Comparison of ENCODE assay signal across 24 mouse cellular contexts in genomic region chr12:108400951-108401350, GRCm38 (mm10). TPM values are rescaled to one million over a fixed set of nuclear protein-coding genes. Genes with fewer than 3 reads are reported as not detected.
DNase-seq lines count a peak whose midpoint lies in the region; TF ChIP-seq lines count a peak whose summit lies in the region.
"Had no signal": no experiment of that assay in that cellular context is flagged by ENCODE, and none has a peak within 500 bp of the region (broad histone marks: within the 10 kb centered on the region; RNA-seq: fewer than 3 reads in every experiment).

No protein-coding gene starts in this region.

- DNase-seq in cerebellum, postnatal 10 days = peak; percentile 71 to 73
- DNase-seq in cerebellum, adult 2 months = no peak
- peak; percentile 42 for DNase-seq in gastrocnemius, adult 2 months
- no peak for DNase-seq in gastrocnemius, postnatal 25 days
- peak; percentile 27 for DNase-seq in left cerebral cortex, postnatal 4 days
- no peak for DNase-seq in left cerebral cortex, postnatal 25 days (ENCODE audit: low spot score in 2 of 2)
- DNase-seq: adrenal gland, postnatal 10 days; B cell, adult 2 months; cerebellum, adult 11-12 months; cerebellum, adult 9-10 months; cerebellum, postnatal 36 days; gastrocnemius, postnatal 10 days; heart, adult 18-20 months; heart, postnatal 14 days; heart, postnatal 4 days; kidney, adult 11 months; kidney, adult 8-10 months had no signal

- no peak overlapping the region for H3K4me3 ChIP-seq in cerebellum, adult 2 months (replicated peaks; ENCODE audit: insufficient read depth, low read depth, low read length)
- H3K4me3 ChIP-seq in gastrocnemius, adult 2 months = no peak overlapping the region
- H3K4me3 ChIP-seq: heart, embryonic 12.5 days; heart, embryonic 15.5 days; hindbrain, embryonic 13.5 days; intestine, embryonic 15.5 days had no signal

- peaks cover 21% of the 10 kb centered on the region for H3K4me1 ChIP-seq in cerebellum, adult 2 months (ENCODE audit: control insufficient read depth, insufficient read depth, low read length)

- 32% methylated on average over 8 of the region's 8 CpGs for WGBS in cerebellum, adult 2 months

- no peak overlapping the region for H3K27ac ChIP-seq in cerebellum, adult 2 months (ENCODE audit: insufficient read depth, low read length)
- H3K27ac ChIP-seq in gastrocnemius, adult 2 months = peak overlapping the region; percentile 38; the same call in 1 of the 2 replicates
- H3K27ac ChIP-seq: heart, embryonic 15.5 days; hindbrain, embryonic 13.5 days; intestine, embryonic 15.5 days had no signal

- TF ChIP-seq CTCF in cerebellum, adult 2 months (IDR thresholded peaks at IDR 0.05; ENCODE audit: borderline replicate concordance, insufficient read depth, low read depth, low read length) = no peak
- TF ChIP-seq CTCF in gastrocnemius, adult 2 months (IDR thresholded peaks at IDR 0.05) = no peak

- H3K27me3 ChIP-seq in cerebellum, adult 2 months (ENCODE audit: control insufficient read depth, insufficient read depth, low read length) = no peaks in the 10 kb centered on the region
- H3K27me3 ChIP-seq: heart, embryonic 15.5 days; hindbrain, embryonic 13.5 days; intestine, embryonic 15.5 days; Patski had no signal

- TF ChIP-seq POLR2A in cerebellum, adult 2 months (IDR thresholded peaks at IDR 0.05; ENCODE audit: borderline replicate concordance, insufficient read depth, low read length) = no peak

- intact Hi-C loops in gastrocnemius, adult 2 months (cut with DNase I) = no loop called here
- intact Hi-C loops in left cerebral cortex, postnatal 4 days (cut with DNase I) = no loop called here
- intact Hi-C loops in left cerebral cortex, postnatal 25 days (cut with DNase I) = no loop called here

RNA-seq across cellular contexts. Expression of gene Eml1, which starts 30.2 kb away (rescaled TPM):
- polyA plus RNA-seq in cerebellum, adult 2 months (2012; rRNA removed) = 89.7 and 93.9 TPM in 2 replicates
- 100 to 1,000 TPM in 1 of 2 experiments, 10 to 100 TPM in 1; 93.4 to 111 TPM for total RNA-seq in gastrocnemius, adult 2 months (2021)
- 100 to 1,000 TPM in 1 of 2 experiments, 10 to 100 TPM in 1; 84.7 to 109 TPM for total RNA-seq in gastrocnemius, postnatal 25 days (2021)
- 10 to 100 TPM; 93.3 to 99.0 TPM for total RNA-seq in left cerebral cortex, postnatal 4 days (2021)
- total RNA-seq in left cerebral cortex, postnatal 25 days (2021) = 10 to 100 TPM; 66.0 to 69.3 TPM
- total RNA-seq: CH12.LX had no signal
- polyA plus RNA-seq: G1E had no signal

Comparison
In these comparisons a context has a peak if more than half of its experiments do, and no peak if none do; other contexts are left out.
1. DNase-seq: peak in cerebellum, postnatal 10 days (2 of 2), gastrocnemius, adult 2 months (single experiment) and left cerebral cortex, postnatal 4 days (single experiment); none in cerebellum, adult 2 months (0 of 2), gastrocnemius, postnatal 25 days (single experiment) and left cerebral cortex, postnatal 25 days (0 of 2).